Mouse (Mus musculus) mouse embryonic stem cell (cell line): Measurements from ENCODE around the gene Hsd17b14.
"Not testable (repeated sequence)": the region's sequence is repeated elsewhere in the genome, so short reads cannot be mapped to it uniquely, and the experiment has no call there.

Experiments
- in situ Hi-C, 2 experiments: fragments of 300-500 bp; cut with MboI; formaldehyde crosslinking; loops; 1 replicate in 1 of 2; 3 replicates in 1 of 2; pipeline ENCODE4 v1.14.3; 2019 to 2020; ENCODE audit warnings: low sequenced_read_pairs in 2 of 2, low pct_unique_long_range_greater_than_20kb in 1 of 2, mixed read lengths in 1 of 2; ENCODE audit not compliant: unreplicated experiment in 1 of 2

The Hsd17b14 gene

GRCm38 (mm10) chr7:45526474-45527120, 28.1 kb upstream of the Hsd17b14 start:
- in situ Hi-C loops: no loop called here

- in situ Hi-C loops: not testable (repeated sequence)
Observed at GRCm38 (mm10) chr7:45527169-45527568, 27.5 kb upstream of the Hsd17b14 start.

- in situ Hi-C loops: no loop called here
Observed at GRCm38 (mm10) chr7:45529461-45529860, 25.2 kb upstream of the Hsd17b14 start.

- in situ Hi-C loops: no loop called here
Observed at GRCm38 (mm10) chr7:45530643-45531042, 24.1 kb upstream of the Hsd17b14 start.

GRCm38 (mm10) chr7:45535676-45536075, 19.0 kb upstream of the Hsd17b14 start:
- in situ Hi-C loops: no loop called here

- in situ Hi-C loops: no loop called here
Observed at GRCm38 (mm10) chr7:45537602-45538001, 17.1 kb upstream of the Hsd17b14 start.

- in situ Hi-C loops: no loop called here
Observed at GRCm38 (mm10) chr7:45538163-45539041, 16.3 kb upstream of the Hsd17b14 start.

GRCm38 (mm10) chr7:45539095-45539494, 15.6 kb upstream of the Hsd17b14 start:
- in situ Hi-C loops: no loop called here

- in situ Hi-C loops: no loop called here
Observed at GRCm38 (mm10) chr7:45540213-45540612, 14.5 kb upstream of the Hsd17b14 start.

GRCm38 (mm10) chr7:45544525-45544924, 10.2 kb upstream of the Hsd17b14 start:
- in situ Hi-C loops: no loop called here

- in situ Hi-C loops: no loop called here
Observed at GRCm38 (mm10) chr7:45549641-45550436, 4.9 kb upstream of the Hsd17b14 start.

- in situ Hi-C loops: no loop called here
Observed at GRCm38 (mm10) chr7:45550821-45551511, 3.7 kb upstream of the Hsd17b14 start.

- in situ Hi-C loops: no loop called here
Observed at GRCm38 (mm10) chr7:45551512-45551883, 3.2 kb upstream of the Hsd17b14 start.

- in situ Hi-C loops: no loop called here
Observed at GRCm38 (mm10) chr7:45553519-45553918, 1.2 kb upstream of the Hsd17b14 start.

GRCm38 (mm10) chr7:45553990-45554389, 703 bp upstream of the Hsd17b14 start:
- in situ Hi-C loops: no loop called here

- in situ Hi-C loops: no loop called here
Observed at GRCm38 (mm10) chr7:45555787-45556186, 1.1 kb downstream of the Hsd17b14 start.

- in situ Hi-C loops: no loop called here
Observed at GRCm38 (mm10) chr7:45558907-45559306, 4.2 kb downstream of the Hsd17b14 start.

- in situ Hi-C loops: no loop called here
Observed at GRCm38 (mm10) chr7:45560241-45560640, 5.5 kb downstream of the Hsd17b14 start.
